Mouse (Mus musculus): ENCODE measurements at regions not wholly inside any gene's neighbourhood (a gene's known extent, or its start where the extent isn't known, plus 50 kb on each side); places are given as distances from the start of the nearest gene placed in this dataset.
"Not testable (repeated sequence)": the region's sequence is repeated elsewhere in the genome, so short reads cannot be mapped to it uniquely, and the experiment has no call there.

- no peak for DNase-seq (ENCODE audit: extremely low spot score)
Observed at GRCm38 (mm10) chr3:149068821-149069220, 78.5 kb upstream of the Adgrl2 start.

GRCm38 (mm10) chr3:149067758-149068157, 77.4 kb upstream of the Adgrl2 start:
- no peak for DNase-seq (ENCODE audit: extremely low spot score)

- no peak for DNase-seq (ENCODE audit: extremely low spot score)
Observed at GRCm38 (mm10) chr3:149055077-149055476, 64.7 kb upstream of the Adgrl2 start.

GRCm38 (mm10) chr3:149052295-149052902, 62.0 kb upstream of the Adgrl2 start:
- not testable (repeated sequence) for DNase-seq (ENCODE audit: extremely low spot score)

- DNase-seq (ENCODE audit: extremely low spot score), result no peak
Observed at GRCm38 (mm10) chr3:149045343-149045742, 55.0 kb upstream of the Adgrl2 start.

- DNase-seq (ENCODE audit: extremely low spot score), result no peak
Observed at GRCm38 (mm10) chr3:149043901-149044300, 53.5 kb upstream of the Adgrl2 start.

- DNase-seq (ENCODE audit: extremely low spot score), result peak; percentile 42
Observed at GRCm38 (mm10) chr3:149042527-149042926, 52.2 kb upstream of the Adgrl2 start.

- no peak for DNase-seq (ENCODE audit: extremely low spot score)
Observed at GRCm38 (mm10) chr3:149041188-149041587, 50.8 kb upstream of the Adgrl2 start.
